Mouse (Mus musculus) hindbrain, postnatal 0 days (tissue): ENCODE measurements at regions not wholly inside any gene's neighbourhood (a gene's known extent, or its start where the extent isn't known, plus 50 kb on each side); places are given as distances from the start of the nearest gene placed in this dataset.

ENCODE experiments used
- ATAC-seq: fragments of 200-750 bp; cut with Nextera tagmentation; 2 replicates; pipeline ENCODE4 v1.8.0; 2017; ENCODE audit warnings: mild to moderate bottlenecking, moderate TSS enrichment, moderate library complexity
- DNase-seq: peaks from one replicate; pipeline ENCODE4 v3.0.0-alpha.2; 2015; ENCODE audit warnings: low spot score
- H3K27ac ChIP-seq: fragments of 300-500 bp; sonication (generic); 2 replicates; pipeline ENCODE4 v1.5.1; 2014; ENCODE audit warnings: mild to moderate bottlenecking
- H3K27me3 ChIP-seq: fragments of 300-500 bp; sonication (generic); 2 replicates; pipeline ENCODE4 v1.6.1; 2014; ENCODE audit warnings: low read length, mixed read lengths; ENCODE audit not compliant: insufficient read depth
- H3K36me3 ChIP-seq: fragments of 300-500 bp; sonication (generic); 2 replicates; pipeline ENCODE4 v1.6.1; 2014; ENCODE audit warnings: low read length, mixed read lengths; ENCODE audit not compliant: insufficient read depth
- H3K4me1 ChIP-seq: fragments of 300-500 bp; sonication (generic); 2 replicates; pipeline ENCODE4 v1.6.1; 2014; ENCODE audit warnings: antibody characterized with exemption, low read length, mixed read lengths; ENCODE audit not compliant: insufficient read depth
- H3K4me2 ChIP-seq: fragments of 300-500 bp; sonication (generic); 2 replicates; pipeline ENCODE4 v1.6.1; 2014; ENCODE audit warnings: low read depth, mild to moderate bottlenecking, low read length, moderate library complexity, mixed read lengths
- H3K4me3 ChIP-seq: fragments of 300-500 bp; sonication (generic); 2 replicates; pipeline ENCODE4 v1.5.1; 2014; ENCODE audit warnings: low read length
- H3K9ac ChIP-seq: fragments of 300-500 bp; sonication (generic); replicated peaks from 2 replicates; pipeline ENCODE4 v1.6.1; 2014; ENCODE audit warnings: mild to moderate bottlenecking, low read length, moderate library complexity, mixed read lengths
- H3K9me3 ChIP-seq: fragments of 300-500 bp; sonication (generic); 2 replicates; pipeline ENCODE4 v1.6.1; 2016; ENCODE audit warnings: low read length, mixed read lengths
- CTCF ChIP-seq: IDR thresholded peaks from 2 replicates; pipeline ENCODE4 v1.5.1; 2016; ENCODE audit warnings: antibody characterized with exemption, control low read depth, low read depth
- WGBS: fragments of 180-500 bp; shearing (Covaris S2); extraction: QIAGEN DNeasy Blood & Tissue Kit; methylation state at CpG from one replicate; pipeline ENCODE4 v1.1.7; 2014; 5-methylcytosine and 5-hydroxymethylcytosine counted together

- Histone ChIP-seq H3K4me2 (no peak overlapping the region), H3K27ac (no peak overlapping the region), H3K36me3 (no peaks in the 10 kb centered on the region), H3K9me3 (no peaks in the 10 kb centered on the region), H3K4me3 (no peak overlapping the region), H3K9ac (no peak overlapping the region), H3K4me1 (peaks cover 5% of the 10 kb centered on the region), H3K27me3 (no peaks in the 10 kb centered on the region)
- WGBS, result 25% methylated on average over 3 of the region's 3 CpGs
- DNase-seq (no peak), ATAC-seq (no peak)
- TF ChIP-seq CTCF, result peak; percentile 41
These were observed 121.4 kb downstream of the Cyp26b1 start for GRCm38 (mm10) chr6:84472287-84472686.

- no peak overlapping the region for H3K4me3 ChIP-seq
- ATAC-seq, result no peak
- no peaks in the 10 kb centered on the region for H3K27me3 ChIP-seq
- no peak overlapping the region for H3K4me2 ChIP-seq
- no peaks in the 10 kb centered on the region for H3K4me1 ChIP-seq
- H3K9me3 ChIP-seq, result no peaks in the 10 kb centered on the region
- H3K9ac ChIP-seq, result no peak overlapping the region
- H3K27ac ChIP-seq, result no peak overlapping the region
- WGBS, result 87% methylated on average over 3 of the region's 3 CpGs
- peak; percentile 17 for DNase-seq
- no peaks in the 10 kb centered on the region for H3K36me3 ChIP-seq
- TF ChIP-seq CTCF, result peak; percentile 34; the same call in 1 of the 2 replicates
These were observed 126.4 kb downstream of the Cyp26b1 start for GRCm38 (mm10) chr6:84467319-84467718.

GRCm38 (mm10) chr6:84466223-84466622 is 127.5 kb downstream of the Cyp26b1 start:
- Histone ChIP-seq H3K9ac (no peak overlapping the region), H3K27ac (no peak overlapping the region), H3K9me3 (no peaks in the 10 kb centered on the region), H3K4me1 (no peaks in the 10 kb centered on the region), H3K4me2 (no peak overlapping the region), H3K4me3 (no peak overlapping the region), H3K27me3 (no peaks in the 10 kb centered on the region), H3K36me3 (no peaks in the 10 kb centered on the region)
- TF ChIP-seq CTCF, result no peak
- peak; percentile 33 for DNase-seq
- 56% methylated on average over 7 of the region's 7 CpGs for WGBS
- no peak for ATAC-seq

GRCm38 (mm10) chr6:84465596-84465995 is 128.1 kb downstream of the Cyp26b1 start:
- no peak for TF ChIP-seq CTCF
- H3K4me3 ChIP-seq, result no peak overlapping the region
- no peak overlapping the region for H3K27ac ChIP-seq
- H3K9me3 ChIP-seq, result no peaks in the 10 kb centered on the region
- DNase-seq, result no peak
- H3K36me3 ChIP-seq, result no peaks in the 10 kb centered on the region
- H3K4me1 ChIP-seq, result no peaks in the 10 kb centered on the region
- 88% methylated on average over 5 of the region's 5 CpGs for WGBS
- no peaks in the 10 kb centered on the region for H3K27me3 ChIP-seq
- H3K4me2 ChIP-seq, result no peak overlapping the region
- no peak for ATAC-seq
- H3K9ac ChIP-seq, result no peak overlapping the region

GRCm38 (mm10) chr6:84463592-84464367 is 129.9 kb downstream of the Cyp26b1 start:
- 86% methylated on average over 7 of the region's 7 CpGs for WGBS
- no peak overlapping the region for H3K4me2 ChIP-seq
- no peaks in the 10 kb centered on the region for H3K9me3 ChIP-seq
- H3K27ac ChIP-seq, result no peak overlapping the region
- H3K27me3 ChIP-seq, result no peaks in the 10 kb centered on the region
- H3K4me1 ChIP-seq, result no peaks in the 10 kb centered on the region
- TF ChIP-seq CTCF, result no peak
- no peak overlapping the region for H3K9ac ChIP-seq
- no peak for DNase-seq
- no peaks in the 10 kb centered on the region for H3K36me3 ChIP-seq
- no peak for ATAC-seq
- H3K4me3 ChIP-seq, result no peak overlapping the region

- WGBS, result 87% methylated on average over 3 of the region's 3 CpGs
- ATAC-seq, result no peak
These were observed 136.9 kb downstream of the Cyp26b1 start for GRCm38 (mm10) chr6:84456803-84457202.

GRCm38 (mm10) chr6:84445093-84445492 is 148.6 kb downstream of the Cyp26b1 start:
- no peaks in the 10 kb centered on the region for H3K9me3 ChIP-seq
- DNase-seq (no peak), ATAC-seq (no peak)
- H3K4me1 ChIP-seq, result no peaks in the 10 kb centered on the region
- no peak overlapping the region for H3K4me3 ChIP-seq
- H3K36me3 ChIP-seq, result no peaks in the 10 kb centered on the region
- no peak overlapping the region for H3K27ac ChIP-seq
- TF ChIP-seq CTCF, result no peak
- H3K9ac ChIP-seq, result no peak overlapping the region
- WGBS, result 47% methylated on average over 4 of the region's 4 CpGs
- no peaks in the 10 kb centered on the region for H3K27me3 ChIP-seq
- no peak overlapping the region for H3K4me2 ChIP-seq

More at GRCm38 (mm10) chr6:84456803-84457202, 136.9 kb downstream of the Cyp26b1 start:
- H3K27me3 ChIP-seq, result no peaks in the 10 kb centered on the region
- no peak overlapping the region for H3K4me2 ChIP-seq
- DNase-seq, result no peak
- H3K27ac ChIP-seq, result no peak overlapping the region
- H3K9ac ChIP-seq, result no peak overlapping the region
- no peaks in the 10 kb centered on the region for H3K36me3 ChIP-seq
- no peaks in the 10 kb centered on the region for H3K4me1 ChIP-seq
- no peak overlapping the region for H3K4me3 ChIP-seq
- no peaks in the 10 kb centered on the region for H3K9me3 ChIP-seq
- no peak for TF ChIP-seq CTCF
